Mouse (Mus musculus) spleen, postnatal 36 days (tissue): Measurements from ENCODE around the gene Gm28308.

Source experiments
- DNase-seq, 2 experiments: peaks; one replicate each; pipeline ENCODE4 v3.0.0; 2022; ENCODE audit warnings: low spot score in 2 of 2, mixed read lengths in 1 of 2

The Gm28308 gene

GRCm38 (mm10) chr6:52156551-52157200 is 56.5 kb downstream of the Gm28308 start:
- no peak for DNase-seq

- no peak for DNase-seq
These were observed 57.7 kb downstream of the Gm28308 start for GRCm38 (mm10) chr6:52155471-52155870.

- DNase-seq: no peak
These were observed 59.1 kb downstream of the Gm28308 start for GRCm38 (mm10) chr6:52154044-52154443.

GRCm38 (mm10) chr6:52153270-52153669 is 59.9 kb downstream of the Gm28308 start:
- no peak for DNase-seq

- no peak for DNase-seq
These were observed 60.6 kb downstream of the Gm28308 start for GRCm38 (mm10) chr6:52152226-52153193.

GRCm38 (mm10) chr6:52151571-52151970 is 61.6 kb downstream of the Gm28308 start:
- DNase-seq: no peak

GRCm38 (mm10) chr6:52150401-52150966 is 62.7 kb downstream of the Gm28308 start:
- DNase-seq: no peak

- no peak for DNase-seq
These were observed 74.0 kb downstream of the Gm28308 start for GRCm38 (mm10) chr6:52139115-52139514.

- no peak for DNase-seq
These were observed 74.6 kb downstream of the Gm28308 start for GRCm38 (mm10) chr6:52138576-52138975.

GRCm38 (mm10) chr6:52137841-52138535 is 75.2 kb downstream of the Gm28308 start:
- no peak for DNase-seq

- DNase-seq: no peak
These were observed 89.5 kb downstream of the Gm28308 start for GRCm38 (mm10) chr6:52123673-52124072.

- DNase-seq: no peak
These were observed 92.0 kb downstream of the Gm28308 start for GRCm38 (mm10) chr6:52121173-52121572.

GRCm38 (mm10) chr6:52118903-52119635 is 94.1 kb downstream of the Gm28308 start:
- DNase-seq: no peak

- DNase-seq: no peak
These were observed 97.2 kb downstream of the Gm28308 start for GRCm38 (mm10) chr6:52115899-52116298.
